Mouse (Mus musculus) C2C12 (cell line): ENCODE measurements around the gene Kifc3.

Experiments used
- CEBPB ChIP-seq: IDR thresholded peaks from one replicate; pipeline ENCODE4 v1.6.1; 2011; ENCODE audit warnings: low read depth, mild to moderate bottlenecking, control low read depth, moderate library complexity
- CTCF ChIP-seq: IDR thresholded peaks from one replicate; pipeline ENCODE4 v1.5.1; 2011; ENCODE audit not compliant: control insufficient read depth, insufficient read depth, insufficient read length
- USF1 ChIP-seq: IDR thresholded peaks from one replicate; pipeline ENCODE4 v1.6.1; 2011; ENCODE audit warnings: low read depth, mild to moderate bottlenecking, control low read depth, moderate library complexity

DNA sequence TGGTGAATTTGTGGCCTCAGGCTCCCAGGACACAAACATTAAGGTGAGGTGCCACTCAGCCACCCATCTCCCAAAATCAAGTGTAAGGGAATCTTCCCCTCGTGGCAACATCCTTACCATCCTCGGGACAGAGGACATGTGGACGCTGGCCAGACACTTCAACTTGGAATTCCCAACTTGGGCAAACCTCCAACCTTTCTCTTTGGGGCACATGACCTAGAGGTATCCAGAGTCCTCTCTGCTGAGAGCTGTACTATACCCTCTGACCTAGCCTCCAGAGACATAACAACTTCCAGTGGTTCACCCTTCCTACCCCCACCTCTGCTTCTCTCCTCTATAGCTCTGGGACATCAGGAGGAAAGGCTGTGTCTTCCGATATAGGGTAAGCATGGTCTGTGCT lies 109.0 kb downstream of the Kifc3 start:
- no peak for TF ChIP-seq CTCF
- TF ChIP-seq CEBPB: no peak
- no peak for TF ChIP-seq USF1
